Mouse (Mus musculus) bone marrow macrophage, adult 2 months (primary cell): ENCODE measurements around the gene Ubb.

Experiments used
- CTCF ChIP-seq: IDR thresholded peaks from 2 replicates; pipeline ENCODE4 v1.5.1; 2012; ENCODE audit warnings: low read depth, mild to moderate bottlenecking, low read length, moderate library complexity
- POLR2A ChIP-seq: IDR thresholded peaks from 2 replicates; pipeline ENCODE4 v1.6.1; 2012; ENCODE audit warnings: mild to moderate bottlenecking, low read depth, low read length, borderline replicate concordance

GRCm38 (mm10) chr11:62574703-62575085 lies 23.7 kb downstream of the Ubb start:
- no peak for TF ChIP-seq CTCF
- TF ChIP-seq POLR2A, result no peak
